Mouse (Mus musculus) heart, postnatal 25 days (tissue): Measurements from ENCODE around the gene Asic2. TPM values are rescaled to one million over a fixed set of nuclear protein-coding genes. Genes with fewer than 3 reads are reported as not detected.

Source experiments
- DNase-seq: peaks from one replicate; pipeline ENCODE4 v3.0.0; 2022; ENCODE audit warnings: low spot score
- intact Hi-C: fragments of 180-260 bp; cut with DNase I; formaldehyde crosslinking; loops from one replicate; pipeline ENCODE4 v1.15.1; 2025
- total RNA-seq, 2 experiments: library from RNA; stranded (reverse); gene quantifications; 2 replicates each; pipeline ENCODE4 v1.2.3; 2021

The Asic2 gene
- total RNA-seq, result not detected

DNA sequence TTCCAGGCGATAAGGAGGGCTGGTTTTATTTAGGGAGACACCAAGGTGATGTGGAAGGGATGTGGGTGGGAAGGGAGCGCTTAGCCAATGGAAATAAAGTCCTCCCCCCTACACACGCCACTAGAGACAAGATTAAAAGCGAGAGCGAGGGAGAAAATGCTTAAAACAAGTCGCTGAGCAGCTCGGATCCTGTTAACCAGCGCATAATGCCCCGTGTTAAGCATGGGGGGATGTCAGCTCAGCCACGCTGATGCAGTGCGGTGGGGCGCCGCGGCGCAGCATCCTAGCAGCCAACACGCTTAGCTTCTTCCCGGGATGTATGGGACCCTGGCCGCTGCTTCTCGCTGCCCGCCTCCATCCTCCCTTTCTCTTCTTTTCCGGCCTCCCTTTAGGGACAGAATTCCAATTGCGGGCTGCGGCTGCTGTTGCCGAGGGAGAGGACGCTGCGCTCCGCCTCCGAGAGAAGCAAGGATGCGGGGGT is at the start of gene Asic2:
TSS of gene Asic2 (minus strand) at position 57 of the 481 bp plus-strand sequence.
- DNase-seq, result no peak
- intact Hi-C loops, result no loop called here

GRCm38 (mm10) chr11:82016181-82016780 is 48.0 kb upstream of the Asic2 start:
- intact Hi-C loops, result no loop called here
- peak; percentile 31 for DNase-seq

- intact Hi-C loops, result no loop called here
- DNase-seq, result no peak
Observed at GRCm38 (mm10) chr11:82015066-82015465, 46.8 kb upstream of the Asic2 start.

GRCm38 (mm10) chr11:82013756-82014155 is 45.5 kb upstream of the Asic2 start:
- intact Hi-C loops, result no loop called here
- no peak for DNase-seq

DNA sequence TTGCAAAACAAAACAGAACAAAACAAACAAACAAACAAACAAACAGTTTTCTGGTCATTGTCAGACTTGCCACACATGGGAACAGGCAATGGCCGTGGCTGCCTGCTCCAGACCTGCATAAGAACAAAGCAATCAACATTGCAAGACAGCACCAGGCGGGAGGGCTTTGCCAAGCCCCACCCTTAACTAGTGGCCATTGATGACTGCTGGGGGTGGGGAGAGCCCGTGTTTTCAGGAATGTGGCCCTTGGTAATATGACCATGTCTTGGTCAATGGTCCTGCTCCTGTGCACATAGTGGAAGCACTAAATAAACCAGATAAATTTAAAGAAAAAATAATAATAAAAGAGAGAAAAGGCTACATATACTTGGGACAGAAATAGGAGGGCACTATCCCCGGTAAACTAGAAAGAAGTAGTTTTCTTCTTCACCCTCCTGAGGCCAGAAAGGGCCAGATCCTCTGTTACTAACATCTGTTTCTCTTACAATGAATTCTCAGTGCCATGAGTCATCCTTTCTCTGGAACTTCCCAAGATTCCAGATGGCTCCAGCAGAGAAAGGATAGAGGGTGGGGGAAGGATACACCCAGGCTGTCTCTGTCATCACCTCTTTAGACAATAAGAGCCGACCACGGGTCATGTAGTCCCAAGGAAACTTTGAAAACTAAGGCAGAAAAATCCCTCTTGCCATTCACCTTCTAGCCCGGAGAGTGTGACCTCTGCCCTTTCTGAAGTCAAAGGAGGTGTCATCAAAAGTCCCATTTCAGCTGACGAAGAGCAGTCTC is 43.3 kb upstream of the Asic2 start:
- intact Hi-C loops, result no loop called here
- DNase-seq, result no peak

DNA sequence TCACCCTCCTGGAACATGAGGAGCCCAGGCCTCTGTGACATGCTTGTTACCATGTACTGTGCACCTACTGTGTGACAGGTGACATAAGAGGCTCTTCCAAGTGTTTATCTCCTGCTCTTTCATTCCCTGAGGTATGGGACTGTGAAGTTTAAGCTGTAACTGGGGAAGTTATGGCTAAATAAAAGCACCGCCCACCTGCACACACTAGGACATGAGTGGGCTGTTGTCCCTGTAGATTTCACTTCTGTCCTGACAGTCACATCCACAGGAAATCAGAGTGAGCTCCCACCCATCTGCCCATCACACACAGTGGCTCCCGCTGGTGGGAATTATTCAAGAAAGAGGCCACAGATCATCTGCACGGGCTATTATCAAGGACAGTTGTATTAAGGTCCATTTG is 41.9 kb upstream of the Asic2 start:
- no peak for DNase-seq
- intact Hi-C loops, result no loop called here

GRCm38 (mm10) chr11:82006796-82007423 is 38.7 kb upstream of the Asic2 start:
- intact Hi-C loops, result no loop called here
- peak; percentile 79 for DNase-seq

- DNase-seq, result no peak
- intact Hi-C loops, result no loop called here
Observed at GRCm38 (mm10) chr11:82004810-82005209, 36.6 kb upstream of the Asic2 start.

DNA sequence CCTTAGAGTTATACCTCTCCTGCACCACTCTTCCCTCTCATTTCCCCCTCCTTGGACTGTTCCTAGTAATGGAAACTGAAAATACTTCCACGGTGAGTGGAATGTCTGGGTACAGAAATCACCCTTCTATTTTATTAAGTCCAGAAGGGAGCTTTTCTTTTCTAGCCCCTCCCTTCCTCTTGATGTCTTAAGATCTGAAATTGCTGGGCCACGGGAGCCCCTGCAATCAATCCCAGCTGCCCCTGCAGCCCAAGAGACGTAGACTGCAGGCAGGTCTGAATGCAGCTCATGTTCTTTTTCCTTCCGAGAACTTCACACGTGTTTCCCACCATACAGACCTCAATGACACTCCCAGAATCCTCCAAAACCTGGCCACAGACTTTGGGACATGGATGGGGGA is 32.3 kb upstream of the Asic2 start:
- intact Hi-C loops, result no loop called here
- DNase-seq, result no peak

GRCm38 (mm10) chr11:81999469-81999868 is 31.2 kb upstream of the Asic2 start:
- no peak for DNase-seq
- intact Hi-C loops, result loop anchor here (5.0 kb wide), 1 partner anchor 38 kb away; the partner anchor contains the start of genes Ccl2 and Gm17268

DNA sequence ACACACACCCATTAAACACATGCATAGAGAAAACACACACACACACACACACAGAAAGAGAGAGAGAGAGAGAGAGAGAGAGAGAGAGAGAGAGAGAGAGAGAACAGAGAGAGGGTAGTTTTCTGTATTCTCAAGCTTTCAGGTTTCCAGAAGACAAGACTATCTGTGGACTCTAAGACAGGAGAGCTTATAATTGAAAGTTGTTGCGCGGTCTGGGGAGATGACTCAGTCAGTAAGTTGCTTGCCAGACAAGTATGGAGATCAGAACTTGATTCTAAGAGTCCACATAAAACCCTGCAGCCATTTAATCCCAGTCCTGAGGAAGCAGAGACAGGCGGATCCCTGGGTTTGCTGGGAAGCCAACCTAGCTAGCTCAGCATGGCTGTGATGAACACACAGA is 30.4 kb upstream of the Asic2 start:
- intact Hi-C loops, result loop anchor here (5.0 kb wide), 1 partner anchor 39 kb away; the partner anchor contains the start of genes Ccl2 and Gm17268
- no peak for DNase-seq

DNA sequence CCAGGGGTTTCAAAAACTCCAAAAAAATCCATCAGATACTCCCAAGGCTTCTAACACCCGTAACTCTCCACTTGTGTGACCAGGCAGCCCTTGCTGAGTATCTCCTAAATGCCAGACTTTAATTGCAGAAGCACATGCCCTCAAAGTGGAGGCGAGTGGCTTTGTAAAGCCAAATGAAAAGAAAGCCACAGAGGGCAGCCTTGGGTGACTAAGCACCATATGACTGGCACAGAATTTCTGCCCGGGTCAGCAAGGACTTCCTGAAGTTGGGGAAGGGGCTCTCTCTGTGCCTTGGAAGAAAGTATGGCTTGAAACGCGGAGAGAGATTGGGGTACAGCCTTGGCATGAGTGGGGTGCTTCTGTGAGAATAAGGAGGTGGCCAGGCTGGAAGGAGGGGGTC is 28.8 kb upstream of the Asic2 start:
- DNase-seq, result no peak
- intact Hi-C loops, result loop anchor here (5.0 kb wide), 1 partner anchor 40 kb away; the partner anchor contains the start of genes Ccl2 and Gm17268

DNA sequence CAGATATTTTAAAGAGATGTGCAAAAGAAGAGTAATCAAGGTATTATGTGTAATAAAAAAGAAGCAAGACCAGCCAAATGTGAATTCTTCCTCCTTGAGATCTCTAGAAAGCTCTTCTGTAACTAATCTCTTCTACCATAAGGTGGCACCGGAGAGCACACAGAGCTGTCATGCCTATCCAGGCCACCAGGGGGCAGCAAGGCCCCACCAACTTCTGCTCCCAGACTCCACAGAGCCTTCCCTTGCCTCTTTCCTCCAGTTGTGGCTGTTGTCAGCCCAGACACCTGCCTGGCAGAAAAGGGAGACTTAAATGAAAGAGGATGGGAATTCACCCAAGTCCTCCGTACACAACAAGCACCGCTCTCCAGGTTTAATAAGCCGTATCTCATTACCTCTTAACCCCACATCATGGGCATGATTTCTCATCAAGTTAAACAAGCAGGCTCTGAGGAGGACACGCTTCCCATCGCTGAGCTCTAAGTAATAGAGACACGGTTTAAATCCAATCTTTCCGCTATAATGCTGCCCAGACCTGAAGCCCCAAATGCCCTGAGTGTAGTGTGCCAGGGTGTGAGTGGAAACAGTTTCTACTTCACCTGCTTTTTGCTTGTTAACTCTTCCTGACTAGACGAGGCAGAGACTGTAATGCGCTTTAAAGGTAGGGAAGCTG is 28.1 kb upstream of the Asic2 start:
- intact Hi-C loops, result loop anchor here (1.0 to 5.0 kb wide), 2 partner anchors 41 to 181 kb away; partner anchors contain the start of genes Ccl2 and Gm17268
- peak; percentile 31 for DNase-seq

DNA sequence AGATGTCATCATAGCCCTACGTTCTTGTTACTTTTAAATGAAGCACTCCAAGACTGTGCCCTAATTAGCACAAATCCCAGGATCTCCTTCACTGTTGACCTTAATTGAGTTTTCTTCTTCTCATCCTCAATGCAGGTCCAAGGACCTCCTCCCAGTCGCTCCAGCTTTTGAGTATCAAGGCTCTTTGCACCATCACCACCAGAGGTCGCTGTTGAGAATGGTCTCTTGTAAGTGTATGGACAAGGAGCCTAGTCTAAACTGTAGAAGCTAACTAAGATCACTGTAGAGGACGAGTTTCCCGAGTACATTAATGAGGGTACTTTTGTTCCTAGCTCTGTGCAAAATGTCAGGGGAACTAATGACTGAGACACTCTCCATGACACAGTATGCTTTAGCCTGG is 14.9 kb upstream of the Asic2 start:
- DNase-seq, result no peak
- intact Hi-C loops, result no loop called here

GRCm38 (mm10) chr11:81982191-81982590 is 13.9 kb upstream of the Asic2 start:
- no peak for DNase-seq
- intact Hi-C loops, result no loop called here

GRCm38 (mm10) chr11:81974577-81974976 is 6.3 kb upstream of the Asic2 start:
- DNase-seq, result no peak
- intact Hi-C loops, result loop anchor here (10.0 kb wide), 1 partner anchor 340 kb away; no protein-coding TSS in a partner anchor

DNA sequence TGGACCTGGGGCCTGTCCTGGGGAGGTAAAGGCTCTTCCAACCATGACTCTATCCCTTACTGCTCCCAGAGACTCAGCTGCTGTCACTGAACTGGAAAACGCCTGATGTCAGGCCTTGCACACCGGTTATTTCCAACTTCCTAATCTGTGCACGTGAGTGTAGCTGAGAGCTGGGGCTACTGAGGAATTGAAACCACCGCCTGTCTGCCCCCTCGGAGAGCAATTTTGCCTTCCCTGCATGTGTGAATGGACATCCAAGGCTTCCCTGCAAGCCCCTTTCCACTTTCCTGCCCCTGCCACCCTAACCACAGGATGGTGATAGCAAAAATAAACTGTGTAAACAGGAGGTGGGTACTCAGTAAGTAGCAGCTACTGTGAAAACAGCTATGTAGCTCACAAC is 5.4 kb upstream of the Asic2 start:
- DNase-seq, result no peak
- intact Hi-C loops, result loop anchor here (10.0 kb wide), 1 partner anchor 339 kb away; no protein-coding TSS in a partner anchor

DNA sequence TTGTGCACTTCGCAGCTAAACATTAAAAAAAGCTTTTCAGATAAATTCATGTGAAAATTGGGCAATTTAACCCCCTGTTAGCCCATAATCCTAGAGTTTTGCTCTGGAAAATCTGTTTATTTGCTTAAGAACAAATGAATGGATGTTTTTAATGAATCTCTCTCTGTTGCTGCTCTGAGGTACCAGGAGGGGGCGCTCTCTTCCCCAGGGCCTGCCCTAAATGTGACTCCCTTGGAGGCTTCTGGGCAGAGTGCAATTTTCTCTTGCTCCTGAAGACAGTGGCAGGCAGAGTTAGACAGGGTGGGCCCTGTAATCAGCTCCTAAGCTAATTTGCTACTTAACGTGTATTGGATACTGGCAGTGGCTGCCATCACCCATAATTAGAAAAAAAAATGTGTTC is 3.8 kb upstream of the Asic2 start:
- intact Hi-C loops, result loop anchor here (10.0 kb wide), 1 partner anchor 337 kb away; no protein-coding TSS in a partner anchor
- no peak for DNase-seq

DNA sequence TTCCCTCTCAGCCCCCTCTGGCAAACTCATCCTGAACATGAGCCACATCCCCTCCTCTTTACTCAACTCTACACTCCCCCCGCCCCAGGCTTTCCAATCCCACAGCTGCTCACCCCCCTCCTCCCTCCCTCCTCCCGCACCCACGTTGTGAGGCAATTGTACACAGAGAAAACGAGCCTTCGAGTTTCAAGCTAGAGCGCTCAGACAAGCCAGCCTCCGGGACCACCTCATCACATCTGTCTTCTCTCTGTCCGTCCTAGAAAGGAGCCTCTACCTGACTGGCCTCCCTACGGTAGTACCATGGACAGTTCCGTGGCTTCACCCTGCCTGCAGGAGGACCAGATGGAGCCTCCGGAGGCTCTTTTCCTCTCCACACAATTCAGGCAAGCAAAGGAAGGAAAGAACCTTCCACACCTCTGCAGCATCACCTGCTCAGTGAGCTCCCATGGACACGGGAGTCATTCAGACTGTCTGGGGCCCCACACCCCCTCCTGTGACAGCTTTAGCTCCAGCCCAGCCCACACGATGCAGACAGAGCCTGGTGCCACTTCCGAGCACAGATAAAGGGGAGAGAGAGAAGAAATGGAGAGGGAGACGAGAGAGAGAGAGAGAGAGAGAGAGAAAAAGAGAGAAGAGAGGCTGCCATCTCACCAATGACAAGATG is 1.5 kb downstream of the Asic2 start:
- DNase-seq, result no peak
- intact Hi-C loops, result no loop called here
